Mouse (Mus musculus) neural tube, embryonic 10.5 days (tissue): ENCODE data around the gene Lemd1.

Source experiments
- DNase-seq: peaks from one replicate; pipeline ENCODE4 v3.0.0-alpha.2; 2017; ENCODE audit warnings: low spot score; ENCODE audit errors: extremely low spot score

The Lemd1 gene

GRCm38 (mm10) chr1:132200562-132201510 is 9.6 kb downstream of the Lemd1 start:
- peak; percentile 46 for DNase-seq

GRCm38 (mm10) chr1:132201511-132201860 is 10.3 kb downstream of the Lemd1 start:
- DNase-seq: peak; percentile 14

- DNase-seq: no peak
Observed at GRCm38 (mm10) chr1:132201936-132202335, 10.7 kb downstream of the Lemd1 start.

GRCm38 (mm10) chr1:132202771-132203170 is 11.5 kb downstream of the Lemd1 start:
- DNase-seq: no peak

GRCm38 (mm10) chr1:132205958-132206357 is 14.7 kb downstream of the Lemd1 start:
- no peak for DNase-seq

- peak; percentile 12 for DNase-seq
Observed at GRCm38 (mm10) chr1:132206828-132207227, 15.6 kb downstream of the Lemd1 start.

- DNase-seq: no peak
Observed at GRCm38 (mm10) chr1:132208154-132208553, 16.9 kb downstream of the Lemd1 start.

GRCm38 (mm10) chr1:132209400-132209799 is 18.2 kb downstream of the Lemd1 start:
- DNase-seq: no peak

GRCm38 (mm10) chr1:132210922-132211321 is 19.7 kb downstream of the Lemd1 start:
- DNase-seq: no peak

GRCm38 (mm10) chr1:132211672-132212071 is 20.4 kb downstream of the Lemd1 start:
- DNase-seq: no peak

GRCm38 (mm10) chr1:132212218-132212617 is 21.0 kb downstream of the Lemd1 start:
- peak; percentile 76 for DNase-seq

- peak; percentile 55 for DNase-seq
Observed at GRCm38 (mm10) chr1:132213076-132213475, 21.8 kb downstream of the Lemd1 start.

- DNase-seq: no peak
Observed at GRCm38 (mm10) chr1:132216276-132216675, 25.0 kb downstream of the Lemd1 start.

- no peak for DNase-seq
Observed at GRCm38 (mm10) chr1:132221627-132222026, 30.4 kb downstream of the Lemd1 start.

- peak; percentile 20 for DNase-seq
Observed at GRCm38 (mm10) chr1:132222166-132222565, 30.9 kb downstream of the Lemd1 start.

GRCm38 (mm10) chr1:132226297-132227080 is 35.3 kb downstream of the Lemd1 start:
- DNase-seq: no peak

- no peak for DNase-seq
Observed at GRCm38 (mm10) chr1:132229667-132230066, 38.4 kb downstream of the Lemd1 start, which contains the start of gene Gm10188. Gene Gm10188, minus strand, starts transcription at chr1:132229767.

GRCm38 (mm10) chr1:132231470-132232274 is 40.4 kb downstream of the Lemd1 start:
- DNase-seq: no peak

GRCm38 (mm10) chr1:132233566-132233965 is 42.3 kb downstream of the Lemd1 start:
- DNase-seq: peak; percentile 41

- no peak for DNase-seq
Observed at GRCm38 (mm10) chr1:132234757-132235273, 43.6 kb downstream of the Lemd1 start.

- DNase-seq: peak; percentile 71
Observed at GRCm38 (mm10) chr1:132237585-132238159, 46.4 kb downstream of the Lemd1 start.
